8 mouse cellular contexts compared by ENCODE assay signal in genomic region chr11:40690444-40691127, GRCm38 (mm10). TPM values are rescaled to one million over a fixed set of nuclear protein-coding genes. Genes with fewer than 3 reads are reported as not detected.
A peak's percentile ranks its signal among the peaks of the same experiment; 100 is the strongest.
DNase-seq lines count a peak whose midpoint lies in the region; ATAC-seq and TF ChIP-seq lines count a peak whose summit lies in the region.

No protein-coding gene starts in this region.

- H3K4me2 ChIP-seq in forebrain, postnatal 0 days (ENCODE audit: low read depth): peak overlapping the region; percentile 80
- H3K4me2 ChIP-seq in liver, postnatal 0 days (ENCODE audit: low read depth, low read length): peak overlapping the region; percentile 91

- H3K9me3 ChIP-seq in forebrain, postnatal 0 days (ENCODE audit: low read length): no peaks in the 10 kb centered on the region
- H3K9me3 ChIP-seq in liver, postnatal 0 days (ENCODE audit: low read length): no peaks in the 10 kb centered on the region

- H3K4me1 ChIP-seq in forebrain, postnatal 0 days (ENCODE audit: insufficient read depth): peaks cover 7% of the 10 kb centered on the region
- H3K4me1 ChIP-seq in liver, postnatal 0 days (ENCODE audit: insufficient read depth): peaks cover 21% of the 10 kb centered on the region

- no peak for ATAC-seq in forebrain, postnatal 0 days
- ATAC-seq in liver, postnatal 0 days: no peak

- H3K27ac ChIP-seq in layer of hippocampus, adult 2 months: peak overlapping the region; percentile 96; the same call in 1 of the 2 replicates
- H3K27ac ChIP-seq in forebrain, postnatal 0 days (ENCODE audit: low read depth, low read length): no peak overlapping the region
- 0 out of 2 replicates have a peak overlapping the region, but pooled peaks have one; percentile 18 for H3K27ac ChIP-seq in liver, postnatal 0 days (ENCODE audit: low read depth)

- H3K36me3 ChIP-seq in forebrain, postnatal 0 days (ENCODE audit: insufficient read depth): no peaks in the 10 kb centered on the region; the same call in 1 of the 2 replicates
- peaks cover 14% of the 10 kb centered on the region for H3K36me3 ChIP-seq in liver, postnatal 0 days (replicated peaks; ENCODE audit: insufficient read depth, low read length)

- H3K27me3 ChIP-seq in forebrain, postnatal 0 days (ENCODE audit: insufficient read depth, low read length): no peaks in the 10 kb centered on the region
- no peaks in the 10 kb centered on the region for H3K27me3 ChIP-seq in liver, postnatal 0 days (ENCODE audit: insufficient read depth, low read length)

- no peak for TF ChIP-seq EP300 in liver, postnatal 0 days (IDR thresholded peaks at IDR 0.05; ENCODE audit: low read depth)

- peak overlapping the region; percentile 94 for H3K4me3 ChIP-seq in layer of hippocampus, adult 2 months
- no peak overlapping the region for H3K4me3 ChIP-seq in forebrain, postnatal 0 days (ENCODE audit: low read depth, low read length)
- H3K4me3 ChIP-seq in liver, postnatal 0 days (ENCODE audit: low read depth, low read length): peak overlapping the region; percentile 73; the same call in 1 of the 2 replicates

- TF ChIP-seq CTCF in layer of hippocampus, adult 2 months (conservative IDR thresholded peaks at IDR 0.05): no peak
- no peak for TF ChIP-seq CTCF in forebrain, postnatal 0 days (IDR thresholded peaks at IDR 0.05; ENCODE audit: low read depth)
- no peak for TF ChIP-seq CTCF in liver, postnatal 0 days (IDR thresholded peaks at IDR 0.05; ENCODE audit: low read depth)

- DNase-seq in layer of hippocampus, adult 2 months (ENCODE audit: low spot score in 2 of 2): no peak
- DNase-seq in layer of hippocampus, adult 9-10 months (ENCODE audit: low spot score): no peak
- DNase-seq in adipocyte (ENCODE audit: low spot score): peak; percentile 39
- no peak for DNase-seq in forebrain, postnatal 0 days
- no peak for DNase-seq in liver, postnatal 0 days
- no peak for DNase-seq in embryo, embryonic 11 days
- DNase-seq in spleen, adult 12 weeks (ENCODE audit: low spot score): no peak
- no peak for DNase-seq in right cerebral cortex, postnatal 25 days

- no peak overlapping the region for H3K9ac ChIP-seq in forebrain, postnatal 0 days
- H3K9ac ChIP-seq in liver, postnatal 0 days (replicated peaks): 0 out of 2 replicates have a peak overlapping the region, but pooled peaks have one; percentile 3

- WGBS in forebrain, postnatal 0 days: 50% methylated on average over 5 of the region's 5 CpGs
- 41% methylated on average over 5 of the region's 5 CpGs for WGBS in liver, postnatal 0 days (ENCODE audit: insufficient replicate concordance)

RNA-seq across cellular contexts. Expression of gene Mat2b, which starts 4.4 kb away (rescaled TPM):
- total RNA-seq in layer of hippocampus, adult 2 months (2021): 100 to 1,000 TPM; 125 to 128 TPM
- 59.6 and 71.1 TPM in 2 replicates for total RNA-seq in forebrain, postnatal 0 days (2014; rRNA removed)
- 61.6 and 70.4 TPM in 2 replicates for polyA plus RNA-seq in forebrain, postnatal 0 days (2015; fragmentation: Nextera tagmentation; extraction: Ambion mirVana)
- 46.4 and 50.3 TPM in 2 replicates for polyA plus RNA-seq in liver, postnatal 0 days (2015; fragmentation: Nextera tagmentation; extraction: Ambion mirVana)

RNA-seq across cellular contexts. Expression of gene Hmmr, which starts 42.6 kb away (rescaled TPM):
- total RNA-seq in layer of hippocampus, adult 2 months (2021): under 1 TPM; 0.20 to 0.51 TPM
- total RNA-seq in forebrain, postnatal 0 days (2014; rRNA removed): 3.0 and 6.4 TPM in 2 replicates
- polyA plus RNA-seq in forebrain, postnatal 0 days (2015; fragmentation: Nextera tagmentation; extraction: Ambion mirVana): 4.3 and 4.6 TPM in 2 replicates
- polyA plus RNA-seq in liver, postnatal 0 days (2015; fragmentation: Nextera tagmentation; extraction: Ambion mirVana): 16.5 and 21.8 TPM in 2 replicates

RNA-seq across cellular contexts. Expression of gene Nudcd2, which starts 42.9 kb away (rescaled TPM):
- 10 to 100 TPM; 16.1 to 25.0 TPM for total RNA-seq in layer of hippocampus, adult 2 months (2021)
- total RNA-seq in forebrain, postnatal 0 days (2014; rRNA removed): 29.0 and 29.5 TPM in 2 replicates
- polyA plus RNA-seq in forebrain, postnatal 0 days (2015; fragmentation: Nextera tagmentation; extraction: Ambion mirVana): 50.5 and 56.3 TPM in 2 replicates
- polyA plus RNA-seq in liver, postnatal 0 days (2015; fragmentation: Nextera tagmentation; extraction: Ambion mirVana): 68.6 and 70.1 TPM in 2 replicates
